Mouse (Mus musculus) central nervous system, embryonic 14 days (tissue): ENCODE measurements around the gene Gm11596. TPM values are rescaled to one million over a fixed set of nuclear protein-coding genes. Genes with fewer than 3 reads are reported as not detected.

Experiments
- polyA plus RNA-seq: library from polyadenylated mRNA; depleted of rRNA; stranded (reverse); fragments of >200 nt; gene quantifications from 2 replicates; pipeline ENCODE4 v1.2.3, GENCODE M21; 2012; rRNA removed

Gm11596 gene
- not detected in 2 replicates for polyA plus RNA-seq

DNA sequence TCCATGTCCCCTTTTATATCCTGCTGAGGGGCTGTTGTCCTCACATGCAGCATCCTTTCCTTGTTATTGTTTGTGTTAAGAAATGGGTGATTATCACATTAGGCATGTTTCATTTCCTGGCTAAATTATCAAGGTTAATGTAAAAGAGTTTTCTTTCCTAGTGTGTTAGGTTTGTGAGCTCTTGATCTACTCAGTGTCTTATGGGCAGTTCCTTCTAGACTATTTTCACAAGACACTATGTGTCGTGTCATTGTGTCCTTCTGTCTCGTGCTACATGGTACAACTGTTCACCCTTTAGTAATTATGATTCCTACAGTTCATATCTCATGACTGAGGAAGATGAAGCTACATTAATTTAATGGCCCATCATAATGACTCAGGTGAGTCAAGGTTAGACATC is at the start of gene Gm11596:
Gene Gm11596 (minus strand): TSS at position 101 of the 400 bp plus-strand sequence.

DNA sequence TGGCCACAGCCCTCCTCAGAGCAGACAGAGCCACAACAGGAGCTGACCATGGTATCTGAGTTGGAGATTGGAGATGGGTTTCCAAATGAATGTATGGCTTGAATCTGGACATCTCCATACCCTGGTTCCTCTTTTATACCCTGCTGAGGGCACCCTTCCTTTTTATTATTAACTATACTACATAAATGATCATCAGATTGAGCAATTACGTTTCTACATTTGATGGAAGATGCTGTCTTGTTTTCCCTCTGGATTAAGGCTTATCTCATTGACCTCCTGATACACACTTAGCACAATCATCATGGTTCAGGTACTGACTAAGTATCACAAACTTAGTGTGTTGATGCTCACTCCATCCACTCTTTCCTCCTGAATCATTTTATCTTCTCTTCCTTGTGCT is 44.7 kb upstream of the Gm11596 start, which contains the start of gene 2300003K06Rik:
Gene 2300003K06Rik (minus strand): TSS at position 101 of the 400 bp plus-strand sequence.

DNA sequence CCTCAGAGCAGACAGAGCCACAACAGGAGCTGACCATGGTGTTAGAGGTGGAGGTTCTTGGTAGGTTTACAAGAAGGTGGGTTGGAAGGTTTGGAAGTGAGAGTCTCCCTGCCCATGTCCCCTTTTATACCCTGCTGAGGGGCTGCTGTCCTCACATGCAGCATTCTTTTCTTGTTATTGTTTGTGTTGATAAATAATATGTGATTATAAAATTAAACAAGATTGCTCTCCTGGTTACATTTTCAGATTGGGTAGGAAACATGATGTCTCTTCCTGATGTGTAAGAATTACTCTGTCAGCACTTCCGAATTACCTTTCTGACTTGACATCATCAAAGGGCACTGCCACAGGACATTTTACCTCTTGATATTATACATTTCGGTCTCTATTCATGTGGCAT is 22.3 kb upstream of the Gm11596 start, which contains the start of gene Gm11564:
Gene Gm11564 (minus strand): TSS at position 101 of the 400 bp plus-strand sequence.

DNA sequence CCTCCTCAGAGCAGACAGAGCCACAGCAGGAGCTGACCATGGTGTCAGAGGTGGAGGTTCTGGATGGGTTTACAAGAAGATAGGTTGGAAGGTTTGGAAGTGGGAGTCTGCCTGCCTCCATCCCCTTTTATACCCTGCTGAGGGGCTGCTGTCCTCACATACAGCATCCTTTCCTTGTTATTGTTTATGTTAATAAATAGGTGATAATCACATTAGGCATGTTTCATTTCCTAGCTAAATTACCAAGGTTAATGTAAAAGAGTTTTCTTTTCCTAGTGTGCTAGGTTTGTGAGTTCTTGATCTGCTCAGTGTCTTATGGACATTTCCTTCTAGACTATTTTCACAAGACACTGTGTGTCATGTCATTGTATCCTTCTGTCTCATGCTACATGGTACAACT is 16.5 kb upstream of the Gm11596 start, which contains the start of gene Krtap4-13:
Gene Krtap4-13 (minus strand): TSS at position 101 of the 400 bp plus-strand sequence.

DNA sequence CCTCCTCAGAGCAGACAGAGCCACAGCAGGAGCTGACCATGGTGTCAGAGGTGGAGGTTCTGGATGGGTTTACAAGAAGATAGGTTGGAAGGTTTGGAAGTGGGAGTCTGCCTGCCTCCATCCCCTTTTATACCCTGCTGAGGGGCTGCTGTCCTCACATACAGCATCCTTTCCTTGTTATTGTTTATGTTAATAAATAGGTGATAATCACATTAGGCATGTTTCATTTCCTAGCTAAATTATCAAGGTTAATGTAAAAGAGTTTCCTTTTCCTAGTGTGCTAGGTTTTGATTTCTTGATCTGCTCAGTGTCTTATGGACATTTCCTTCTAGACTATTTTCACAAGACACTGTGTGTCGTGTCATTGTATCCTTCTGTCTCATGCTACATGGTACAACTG is 11.1 kb upstream of the Gm11596 start, which contains the start of gene Gm11554:
Gene Gm11554 (minus strand): TSS at position 101 of the 400 bp plus-strand sequence.

DNA sequence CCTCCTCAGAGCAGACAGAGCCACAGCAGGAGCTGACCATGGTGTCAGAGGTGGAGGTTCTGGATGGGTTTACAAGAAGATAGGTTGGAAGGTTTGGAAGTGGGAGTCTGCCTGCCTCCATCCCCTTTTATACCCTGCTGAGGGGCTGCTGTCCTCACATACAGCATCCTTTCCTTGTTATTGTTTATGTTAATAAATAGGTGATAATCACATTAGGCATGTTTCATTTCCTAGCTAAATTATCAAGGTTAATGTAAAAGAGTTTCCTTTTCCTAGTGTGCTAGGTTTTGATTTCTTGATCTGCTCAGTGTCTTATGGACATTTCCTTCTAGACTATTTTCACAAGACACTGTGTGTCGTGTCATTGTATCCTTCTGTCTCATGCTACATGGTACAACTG is 5.6 kb upstream of the Gm11596 start, which contains the start of gene Gm11569:
Gene Gm11569 (minus strand): TSS at position 101 of the 400 bp plus-strand sequence.

DNA sequence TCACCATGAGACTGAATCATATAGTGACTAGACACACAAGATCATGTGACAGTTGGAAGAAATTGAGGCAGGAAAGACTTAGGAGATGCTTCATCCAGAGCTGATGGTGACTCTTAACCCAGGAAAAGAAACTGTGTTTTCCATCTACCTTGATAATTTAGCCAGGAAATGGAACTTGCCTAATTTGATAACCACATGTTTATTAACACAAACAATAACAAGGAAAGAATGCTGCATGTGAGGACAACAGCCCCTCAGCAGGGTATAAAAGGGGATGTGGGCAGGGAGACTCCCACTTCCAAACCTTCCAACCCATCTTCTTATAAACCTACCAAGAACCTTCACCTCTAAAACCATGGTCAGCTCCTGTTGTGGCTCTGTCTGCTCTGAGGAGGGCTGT is 8.4 kb downstream of the Gm11596 start, which contains the start of gene Krtap4-9:
Gene Krtap4-9 (plus strand): TSS at position 301 of the 400 bp plus-strand sequence.

DNA sequence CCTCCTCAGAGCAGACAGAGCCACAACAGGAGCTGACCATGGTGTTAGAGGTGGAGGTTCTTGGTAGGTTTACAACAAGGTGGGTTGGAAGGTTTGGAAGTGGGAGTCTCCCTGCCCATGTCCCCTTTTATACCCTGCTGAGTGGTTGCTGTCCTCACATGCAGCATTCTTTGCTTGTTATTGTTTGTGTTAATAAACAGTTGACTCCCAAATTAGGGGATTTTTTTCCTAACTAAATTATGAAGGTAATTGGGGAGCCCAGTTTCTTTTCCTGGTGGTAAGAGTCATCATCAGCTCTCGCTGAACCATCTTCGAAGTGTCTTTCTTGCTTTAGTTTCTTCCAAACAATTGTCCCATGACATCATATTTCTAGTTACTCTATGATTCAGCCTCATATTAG is 12.7 kb downstream of the Gm11596 start, which contains the start of gene Krtap4-8:
Gene Krtap4-8 (minus strand): TSS at position 101 of the 400 bp plus-strand sequence.

DNA sequence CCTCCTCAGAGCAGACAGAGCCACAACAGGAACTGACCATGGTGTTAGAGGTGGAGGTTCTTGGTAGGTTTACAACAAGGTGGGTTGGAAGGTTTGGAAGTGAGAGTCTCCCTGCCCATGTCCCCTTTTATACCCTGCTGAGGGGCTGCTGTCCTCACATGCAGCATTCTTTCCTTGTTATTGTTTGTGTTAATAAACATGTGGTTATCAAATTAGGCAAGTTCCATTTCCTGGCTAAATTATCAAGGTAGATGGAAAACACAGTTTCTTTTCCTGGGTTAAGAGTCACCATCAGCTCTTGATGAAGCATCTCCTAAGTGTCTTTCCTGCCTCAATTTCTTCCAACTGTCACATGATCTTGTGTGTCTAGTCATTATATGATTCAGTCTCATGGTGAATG is 20.5 kb downstream of the Gm11596 start, which contains the start of gene Gm11595:
Gene Gm11595 (minus strand): TSS at position 101 of the 400 bp plus-strand sequence.

Other genes with a start within 250 kb of the Gm11596 start
- gene Krtap3-3, start 242.6 kb downstream of the Gm11596 start, polyA plus RNA-seq, result not detected in 2 replicates
- not detected in 2 replicates for gene Krtap3-2, start 236.6 kb downstream of the Gm11596 start, polyA plus RNA-seq
- gene Gm11939, start 234.0 kb downstream of the Gm11596 start, polyA plus RNA-seq, result not detected in 2 replicates
- not detected in 2 replicates for gene Krtap3-1, start 226.8 kb downstream of the Gm11596 start, polyA plus RNA-seq
- not detected in 2 replicates for gene Krtap1-5, start 212.5 kb downstream of the Gm11596 start, polyA plus RNA-seq
- not detected in 2 replicates for gene Krtap1-4, start 209.8 kb downstream of the Gm11596 start, polyA plus RNA-seq
- gene Krtap1-3, start 202.1 kb downstream of the Gm11596 start, polyA plus RNA-seq, result not detected in 2 replicates
- gene Krtap9-3, start 195.4 kb downstream of the Gm11596 start, polyA plus RNA-seq, result not detected in 2 replicates
- gene Gm11938, start 190.2 kb downstream of the Gm11596 start, polyA plus RNA-seq, result not detected in 2 replicates
- gene Gm11937, start 183.3 kb downstream of the Gm11596 start, polyA plus RNA-seq, result not detected in 2 replicates
- not detected in 2 replicates for gene Krtap2-4, start 178.6 kb downstream of the Gm11596 start, polyA plus RNA-seq
- gene Gm11562, start 173.0 kb downstream of the Gm11596 start, polyA plus RNA-seq, result not detected in 2 replicates
- not detected in 2 replicates for gene Krtap4-1, start 165.2 kb downstream of the Gm11596 start, polyA plus RNA-seq
- not detected in 2 replicates for gene Krtap4-2, start 158.4 kb downstream of the Gm11596 start, polyA plus RNA-seq
- not detected in 2 replicates for gene Krtap4-7, start 149.4 kb downstream of the Gm11596 start, polyA plus RNA-seq
- gene Gm11555, start 143.2 kb downstream of the Gm11596 start, polyA plus RNA-seq, result not detected in 2 replicates
- not detected in 2 replicates for gene Gm11563, start 134.5 kb downstream of the Gm11596 start, polyA plus RNA-seq
- gene Krtap4-6, start 127.5 kb downstream of the Gm11596 start, polyA plus RNA-seq, result not detected in 2 replicates
- gene Gm14190, start 102.7 kb downstream of the Gm11596 start, polyA plus RNA-seq, result not detected in 2 replicates
- not detected in 2 replicates for gene Gm14180, start 59.2 kb downstream of the Gm11596 start, polyA plus RNA-seq
- not detected in 2 replicates for gene Gm11595, start 20.6 kb downstream of the Gm11596 start, polyA plus RNA-seq
- not detected in 2 replicates for gene Krtap4-8, start 12.8 kb downstream of the Gm11596 start, polyA plus RNA-seq
- gene Krtap4-9, start 8.3 kb downstream of the Gm11596 start, polyA plus RNA-seq, result not detected in 2 replicates
- gene Gm11569, start 5.5 kb upstream of the Gm11596 start, polyA plus RNA-seq, result not detected in 2 replicates
- not detected in 2 replicates for gene Gm11554, start 11.0 kb upstream of the Gm11596 start, polyA plus RNA-seq
- not detected in 2 replicates for gene Krtap4-13, start 16.4 kb upstream of the Gm11596 start, polyA plus RNA-seq
- not detected in 2 replicates for gene Gm11564, start 22.2 kb upstream of the Gm11596 start, polyA plus RNA-seq
- not detected in 2 replicates for gene 2300003K06Rik, start 44.6 kb upstream of the Gm11596 start, polyA plus RNA-seq
- gene Krtap4-16, start 58.1 kb upstream of the Gm11596 start, polyA plus RNA-seq, result not detected in 2 replicates
- gene Gm11568, start 64.5 kb upstream of the Gm11596 start, polyA plus RNA-seq, result not detected in 2 replicates
- gene Gm11559, start 71.0 kb upstream of the Gm11596 start, polyA plus RNA-seq, result not detected in 2 replicates
- not detected in 2 replicates for gene Krtap9-1, start 79.9 kb upstream of the Gm11596 start, polyA plus RNA-seq
- not detected in 2 replicates for gene Gm11567, start 85.7 kb upstream of the Gm11596 start, polyA plus RNA-seq
- gene Krtap31-1, start 114.5 kb upstream of the Gm11596 start, polyA plus RNA-seq, result not detected in 2 replicates
- gene Gm11565, start 121.3 kb upstream of the Gm11596 start, polyA plus RNA-seq, result not detected in 2 replicates
- not detected in 2 replicates for gene Krtap31-2, start 142.8 kb upstream of the Gm11596 start, polyA plus RNA-seq
- gene Krtap9-5, start 155.0 kb upstream of the Gm11596 start, polyA plus RNA-seq, result not detected in 2 replicates
- not detected in 2 replicates for gene Krtap29-1, start 185.6 kb upstream of the Gm11596 start, polyA plus RNA-seq
- not detected in 2 replicates for gene Krtap16-1, start 193.1 kb upstream of the Gm11596 start, polyA plus RNA-seq
- 0.29 and 0.34 TPM in 2 replicates for gene Krtap17-1, start 200.5 kb upstream of the Gm11596 start, polyA plus RNA-seq
- gene Krt33a, start 222.7 kb upstream of the Gm11596 start, polyA plus RNA-seq, result not detected in 2 replicates
- 0.16 TPM in 1 of 2 replicates, not detected in the other for gene Krt33b, start 236.4 kb upstream of the Gm11596 start, polyA plus RNA-seq
- not detected in 2 replicates for gene Krt34, start 248.1 kb upstream of the Gm11596 start, polyA plus RNA-seq